Mouse (Mus musculus) c-Kit-positive CD71-negative TER-119-negative erythroid progenitor cells, embryonic 14.5 days (primary cell): ENCODE measurements around the gene Sirt1.

Source experiments
- DNase-seq: peaks from one replicate; pipeline ENCODE4 v3.0.0-alpha.2; 2013; ENCODE audit warnings: low read depth

Sirt1 gene

GRCm38 (mm10) chr10:63327091-63327490 lies 54.4 kb downstream of the Sirt1 start:
- DNase-seq: no peak

GRCm38 (mm10) chr10:63313726-63314125 lies 67.8 kb downstream of the Sirt1 start:
- DNase-seq: no peak

GRCm38 (mm10) chr10:63308582-63309366 lies 72.7 kb downstream of the Sirt1 start:
- peak; percentile 81 for DNase-seq

GRCm38 (mm10) chr10:63302356-63302755 lies 79.1 kb downstream of the Sirt1 start:
- DNase-seq: no peak

- no peak for DNase-seq
Measured at GRCm38 (mm10) chr10:63282846-63283245, 98.7 kb downstream of the Sirt1 start.

- DNase-seq: no peak
Measured at GRCm38 (mm10) chr10:63282417-63282816, 99.1 kb downstream of the Sirt1 start.

- DNase-seq: no peak
Measured at GRCm38 (mm10) chr10:63279851-63280250, 101.7 kb downstream of the Sirt1 start.

GRCm38 (mm10) chr10:63277010-63277409 lies 104.5 kb downstream of the Sirt1 start:
- DNase-seq: peak; percentile 23

GRCm38 (mm10) chr10:63272868-63273267 lies 108.6 kb downstream of the Sirt1 start:
- no peak for DNase-seq

GRCm38 (mm10) chr10:63272401-63272800 lies 109.1 kb downstream of the Sirt1 start:
- no peak for DNase-seq
